10 mouse cellular contexts compared by ENCODE assay signal in genomic region chr10:87711798-87712197, GRCm38 (mm10).
DNase-seq lines count a peak whose midpoint lies in the region; ATAC-seq lines count a peak whose summit lies in the region.
"Had no signal": no experiment of that assay in that cellular context is flagged by ENCODE, and none has a peak within 500 bp of the region (broad histone marks: within the 10 kb centered on the region; RNA-seq: fewer than 3 reads in every experiment).

No protein-coding gene starts in this region.

- H3K27ac ChIP-seq in heart, embryonic 14.5 days (replicated peaks in 1 of 2; ENCODE audit: control insufficient read depth in 1 of 2, insufficient read depth in 1 of 2, low read depth in 2 of 2, low read length in 2 of 2) = peak overlapping the region; percentile 49 to 56; a peak in 3 of 4 replicates
- H3K27ac ChIP-seq in midbrain, embryonic 15.5 days = no peak overlapping the region

- H3K27me3 ChIP-seq in heart, embryonic 14.5 days (ENCODE audit: control insufficient read depth, insufficient read depth, low read length) = no peaks in the 10 kb centered on the region
- no peaks in the 10 kb centered on the region for H3K27me3 ChIP-seq in midbrain, embryonic 15.5 days (replicated peaks)

- ATAC-seq in heart, embryonic 14.5 days (ENCODE audit: insufficient number of reproducible peaks, insufficient read depth, low FRiP score, low read depth) = peak; percentile 76
- no peak for ATAC-seq in midbrain, embryonic 15.5 days (replicated peaks)

- peak overlapping the region; percentile 18; the same call in 1 of the 2 replicates for H3K4me2 ChIP-seq in heart, embryonic 14.5 days (ENCODE audit: low read length)
- H3K4me2 ChIP-seq in midbrain, embryonic 15.5 days = no peak overlapping the region

- H3K9me3 ChIP-seq in heart, embryonic 14.5 days (ENCODE audit: control insufficient read depth, low read length) = no peaks in the 10 kb centered on the region
- H3K9me3 ChIP-seq in midbrain, embryonic 15.5 days = no peaks in the 10 kb centered on the region

- H3K9ac ChIP-seq in heart, embryonic 14.5 days (ENCODE audit: low read length) = no peak overlapping the region
- no peak overlapping the region for H3K9ac ChIP-seq in midbrain, embryonic 15.5 days

- H3K4me3 ChIP-seq in heart, embryonic 14.5 days (ENCODE audit: control insufficient read depth in 1 of 2, insufficient read depth in 1 of 2, low read depth in 1 of 2, low read length in 2 of 2) = no peak overlapping the region
- H3K4me3 ChIP-seq in midbrain, embryonic 15.5 days = no peak overlapping the region

- H3K4me1 ChIP-seq in heart, embryonic 14.5 days (ENCODE audit: control insufficient read depth in 2 of 2, insufficient read depth in 2 of 2, low read length in 2 of 2) = peaks cover 3 to 18% of the 10 kb centered on the region in 2 experiments
- no peaks in the 10 kb centered on the region for H3K4me1 ChIP-seq in midbrain, embryonic 15.5 days

- peak; percentile 48 to 64 for DNase-seq in heart, adult 18-20 months
- no peak for DNase-seq in heart, postnatal 25 days (ENCODE audit: low spot score)
- peak; percentile 75 to 84 for DNase-seq in adrenal gland, adult (ENCODE audit: inconsistent age in 2 of 2, low spot score in 1 of 2)
- peak; percentile 12 to 32 for DNase-seq in kidney, postnatal 4 days
- no peak for DNase-seq in T-cell, adult 2 months (ENCODE audit: low spot score)
- no peak for DNase-seq in layer of hippocampus, postnatal 25 days (ENCODE audit: extremely low spot score in 1 of 2, low spot score in 1 of 2)
- DNase-seq: cerebellum, adult 9-11 months; lung, adult 2 months had no signal

- no peaks in the 10 kb centered on the region for H3K36me3 ChIP-seq in heart, embryonic 14.5 days (ENCODE audit: control insufficient read depth, insufficient read depth, low read length)
- no peaks in the 10 kb centered on the region for H3K36me3 ChIP-seq in midbrain, embryonic 15.5 days (replicated peaks)

- 5% methylated on average over 3 of the region's 3 CpGs for WGBS in heart, embryonic 14.5 days
- WGBS in midbrain, embryonic 15.5 days = 59% methylated on average over 3 of the region's 3 CpGs

- intact Hi-C loops in heart, postnatal 25 days (cut with DNase I) = no loop called here

Comparison
In these comparisons a context has a peak if more than half of its experiments do, and no peak if none do; other contexts are left out.
1. DNase-seq: peak in heart, adult 18-20 months (2 of 2), adrenal gland, adult (2 of 2) and kidney, postnatal 4 days (2 of 2); none in heart, postnatal 25 days (single experiment), T-cell, adult 2 months (single experiment) and layer of hippocampus, postnatal 25 days (0 of 2).